Mouse (Mus musculus) erythroblast, embryonic 14.5 days (primary cell): ENCODE data around the gene 4930518I15Rik. TPM values are rescaled to one million over a fixed set of nuclear protein-coding genes. Genes with fewer than 3 reads are reported as not detected.

Experiments used
- H3K27me3 ChIP-seq: 2 replicates; pipeline ENCODE4 v1.6.1; 2012; ENCODE audit warnings: inconsistent platforms; ENCODE audit not compliant: control insufficient read depth
- H3K36me3 ChIP-seq: 2 replicates; pipeline ENCODE4 v1.6.1; 2012; ENCODE audit warnings: mild to moderate bottlenecking, inconsistent platforms; ENCODE audit not compliant: control insufficient read depth
- H3K4me1 ChIP-seq: 2 replicates; pipeline ENCODE4 v1.6.1; 2012; ENCODE audit warnings: inconsistent platforms; ENCODE audit not compliant: control insufficient read depth
- H3K4me3 ChIP-seq: replicated peaks from 2 replicates; pipeline ENCODE3; 2012; ENCODE audit warnings: moderate library complexity, mild to moderate bottlenecking, inconsistent platforms
- H3K9me3 ChIP-seq: 2 replicates; pipeline ENCODE4 v1.6.1; 2012; ENCODE audit warnings: low read length, inconsistent platforms, mixed read lengths; ENCODE audit not compliant: control insufficient read depth
- GATA1 ChIP-seq: IDR thresholded peaks from 2 replicates; pipeline ENCODE4 v1.6.1; 2012; ENCODE audit warnings: low read length, inconsistent platforms, mixed read lengths
- TAL1 ChIP-seq: IDR thresholded peaks from 3 replicates; pipeline ENCODE4 v1.6.1; 2012; ENCODE audit warnings: low read length, inconsistent platforms, mixed read lengths
- polyA plus RNA-seq: library from polyadenylated mRNA; stranded (reverse); fragments of >175 nt; gene quantifications from 2 replicates; pipeline ENCODE4 v1.2.3, GENCODE M21; 2012

The 4930518I15Rik gene
- polyA plus RNA-seq, 1 experiment, result 0.04 TPM

DNA sequence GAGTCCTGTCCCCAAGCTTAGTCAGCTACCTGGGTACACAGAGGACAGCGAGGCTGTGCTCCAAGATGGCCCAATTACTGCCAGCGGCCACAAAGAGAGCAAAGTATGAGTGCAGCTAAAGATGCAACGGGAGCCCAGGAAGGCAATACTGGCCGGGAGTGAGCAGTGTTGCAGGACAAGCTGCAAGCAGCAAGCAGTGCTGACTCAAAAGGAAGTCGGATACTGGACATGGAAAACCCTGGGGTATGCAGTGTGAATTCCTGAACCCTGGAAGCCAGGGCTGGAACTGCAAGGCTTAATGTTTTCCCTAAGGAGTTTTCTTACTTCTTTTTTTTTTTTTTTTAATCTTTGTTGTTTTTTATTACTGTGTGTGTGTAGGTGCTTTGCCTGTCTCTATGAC lies 46.2 kb downstream of the 4930518I15Rik start:
- no peak for TF ChIP-seq TAL1
- TF ChIP-seq GATA1, result no peak
- peaks cover 2% of the 10 kb centered on the region; the same call in 1 of the 2 replicates for H3K27me3 ChIP-seq
- H3K4me1 ChIP-seq, result no peaks in the 10 kb centered on the region
- H3K9me3 ChIP-seq, result no peaks in the 10 kb centered on the region
- no peak overlapping the region for H3K4me3 ChIP-seq
- H3K36me3 ChIP-seq, result no peaks in the 10 kb centered on the region

DNA sequence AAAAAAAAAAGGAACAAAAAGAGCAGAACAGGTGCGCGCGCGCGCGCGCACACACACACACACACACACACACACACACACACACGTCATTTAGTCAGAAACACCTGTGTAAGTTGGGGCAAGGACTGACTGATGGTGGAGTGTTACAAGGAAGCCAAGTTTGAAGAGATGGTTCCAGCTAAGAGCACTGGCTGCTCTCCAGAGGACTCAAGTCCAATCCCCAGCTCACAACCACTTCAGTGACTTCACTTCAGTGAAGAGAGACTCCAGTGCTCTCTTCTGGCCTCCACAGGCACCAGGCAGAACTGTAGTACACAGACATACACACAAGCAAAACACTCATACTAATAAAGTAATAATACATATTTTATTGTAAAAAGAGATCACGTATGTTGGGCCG lies 47.0 kb downstream of the 4930518I15Rik start:
- H3K4me3 ChIP-seq, result no peak overlapping the region
- no peaks in the 10 kb centered on the region for H3K9me3 ChIP-seq
- H3K27me3 ChIP-seq, result no peaks in the 10 kb centered on the region; the same call in 1 of the 2 replicates
- TF ChIP-seq TAL1 (no peak), GATA1 (no peak)
- no peaks in the 10 kb centered on the region for H3K4me1 ChIP-seq
- H3K36me3 ChIP-seq, result no peaks in the 10 kb centered on the region

DNA sequence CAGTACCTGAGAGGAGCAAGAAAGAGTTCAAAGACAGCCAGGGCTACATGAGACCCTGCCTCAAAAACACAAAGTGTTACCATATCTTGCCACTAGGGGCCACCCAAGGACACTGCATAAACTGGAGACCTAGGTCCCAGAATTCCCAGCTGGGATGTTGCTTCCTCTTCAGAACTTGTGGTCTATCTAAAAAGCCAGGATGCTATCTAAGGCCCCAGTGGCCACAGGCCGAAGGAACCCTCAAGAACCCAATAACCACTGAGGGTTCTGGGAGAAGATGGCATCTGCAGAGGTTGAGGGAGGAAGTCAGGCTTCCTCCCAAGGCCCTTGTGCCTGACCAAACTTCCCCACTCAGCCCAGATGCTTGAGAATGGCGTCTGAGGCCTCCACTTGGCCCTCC lies 48.2 kb downstream of the 4930518I15Rik start:
- no peak for TF ChIP-seq TAL1
- no peak for TF ChIP-seq GATA1

GRCm38 (mm10) chr2:156806886-156807285 lies 50.9 kb downstream of the 4930518I15Rik start:
- peaks cover 21% of the 10 kb centered on the region for H3K4me1 ChIP-seq
- no peak for TF ChIP-seq TAL1
- no peak for TF ChIP-seq GATA1
- H3K36me3 ChIP-seq, result no peaks in the 10 kb centered on the region
- no peaks in the 10 kb centered on the region for H3K9me3 ChIP-seq
- no peaks in the 10 kb centered on the region for H3K27me3 ChIP-seq
- no peak overlapping the region for H3K4me3 ChIP-seq

More for the DNA sequence above, 48.2 kb downstream of the 4930518I15Rik start:
- Histone ChIP-seq H3K27me3 (no peaks in the 10 kb centered on the region; the same call in 1 of the 2 replicates), H3K4me1 (no peaks in the 10 kb centered on the region), H3K4me3 (no peak overlapping the region), H3K9me3 (no peaks in the 10 kb centered on the region), H3K36me3 (no peaks in the 10 kb centered on the region)

Other genes with a start within 250 kb of the 4930518I15Rik start
- gene Dlgap4, start 244.2 kb downstream of the 4930518I15Rik start, polyA plus RNA-seq, result 1.3 and 2.2 TPM in 2 replicates
- gene Myl9, start 82.5 kb downstream of the 4930518I15Rik start, polyA plus RNA-seq, result 0.10 and 0.13 TPM in 2 replicates
- gene Tgif2, start 17.9 kb downstream of the 4930518I15Rik start, polyA plus RNA-seq, result 0.04 and 0.09 TPM in 2 replicates
- 8.9 and 10.3 TPM in 2 replicates for gene Rab5if, start 5.2 kb upstream of the 4930518I15Rik start, polyA plus RNA-seq
- 0.02 and 0.03 TPM in 2 replicates for gene Sla2, start 29.2 kb upstream of the 4930518I15Rik start, polyA plus RNA-seq
- 1.6 and 2.0 TPM in 2 replicates for gene Ndrg3, start 134.1 kb upstream of the 4930518I15Rik start, polyA plus RNA-seq
- gene Dsn1, start 149.2 kb upstream of the 4930518I15Rik start, polyA plus RNA-seq, result 0.74 and 0.79 TPM in 2 replicates
- 0.08 and 0.14 TPM in 2 replicates for gene Soga1, start 221.3 kb upstream of the 4930518I15Rik start, polyA plus RNA-seq
- not detected in 2 replicates for gene Tldc2, start 229.1 kb upstream of the 4930518I15Rik start, polyA plus RNA-seq